Mouse (Mus musculus): Measurements from ENCODE around the gene Gpkow. TPM values are rescaled to one million over a fixed set of nuclear protein-coding genes. Genes with fewer than 3 reads are reported as not detected.

Gpkow gene
- polyA plus RNA-seq, 1 experiment = 4.0 TPM

- no peak overlapping the region for H3K27ac ChIP-seq (ENCODE audit: control insufficient read depth, insufficient read depth, low read depth, low read length)
- H3K4me1 ChIP-seq (ENCODE audit: control insufficient read depth, insufficient read depth, low read length) = peaks cover 9% of the 10 kb centered on the region
- H3K27me3 ChIP-seq (ENCODE audit: control insufficient read depth, insufficient read depth, low read length) = no peaks in the 10 kb centered on the region
- TF ChIP-seq POLR2A (IDR thresholded peaks at IDR 0.05; ENCODE audit: control insufficient read depth, low read depth, low read length) (no peak), CTCF (IDR thresholded peaks at IDR 0.05; ENCODE audit: control insufficient read depth, insufficient read depth, insufficient replicate concordance, low read depth, low read length) (peak; percentile 31; the same call in 1 of the 2 replicates)
- H3K4me3 ChIP-seq (ENCODE audit: control insufficient read depth, low read depth, low read length) = no peak overlapping the region
- H3K36me3 ChIP-seq (ENCODE audit: control insufficient read depth, insufficient read depth, low read length) = no peaks in the 10 kb centered on the region
These were observed 36.7 kb downstream of the Gpkow start for GRCm38 (mm10) chrX:7733571-7734156.

- no peaks in the 10 kb centered on the region for H3K4me1 ChIP-seq (ENCODE audit: control insufficient read depth, insufficient read depth, low read length)
- H3K27ac ChIP-seq (ENCODE audit: control insufficient read depth, insufficient read depth, low read depth, low read length) = no peak overlapping the region
- no peaks in the 10 kb centered on the region for H3K27me3 ChIP-seq (ENCODE audit: control insufficient read depth, insufficient read depth, low read length)
- no peak overlapping the region for H3K4me3 ChIP-seq (ENCODE audit: control insufficient read depth, low read depth, low read length)
- no peaks in the 10 kb centered on the region for H3K36me3 ChIP-seq (ENCODE audit: control insufficient read depth, insufficient read depth, low read length)
- TF ChIP-seq POLR2A (IDR thresholded peaks at IDR 0.05; ENCODE audit: control insufficient read depth, low read depth, low read length) (no peak), CTCF (IDR thresholded peaks at IDR 0.05; ENCODE audit: control insufficient read depth, insufficient read depth, insufficient replicate concordance, low read depth, low read length) (no peak)
These were observed 42.6 kb downstream of the Gpkow start for GRCm38 (mm10) chrX:7739336-7740081.

GRCm38 (mm10) chrX:7740082-7740819 lies 43.3 kb downstream of the Gpkow start:
- no peak for TF ChIP-seq POLR2A (IDR thresholded peaks at IDR 0.05; ENCODE audit: control insufficient read depth, low read depth, low read length)
- TF ChIP-seq CTCF (IDR thresholded peaks at IDR 0.05; ENCODE audit: control insufficient read depth, insufficient read depth, insufficient replicate concordance, low read depth, low read length) = no peak
- no peak overlapping the region for H3K4me3 ChIP-seq (ENCODE audit: control insufficient read depth, low read depth, low read length)

GRCm38 (mm10) chrX:7741103-7741502 lies 44.2 kb downstream of the Gpkow start:
- H3K36me3 ChIP-seq (ENCODE audit: control insufficient read depth, insufficient read depth, low read length) = no peaks in the 10 kb centered on the region
- H3K27me3 ChIP-seq (ENCODE audit: control insufficient read depth, insufficient read depth, low read length) = no peaks in the 10 kb centered on the region
- TF ChIP-seq CTCF (IDR thresholded peaks at IDR 0.05; ENCODE audit: control insufficient read depth, insufficient read depth, insufficient replicate concordance, low read depth, low read length) (no peak), POLR2A (IDR thresholded peaks at IDR 0.05; ENCODE audit: control insufficient read depth, low read depth, low read length) (no peak)
- no peak overlapping the region for H3K4me3 ChIP-seq (ENCODE audit: control insufficient read depth, low read depth, low read length)
- no peaks in the 10 kb centered on the region for H3K4me1 ChIP-seq (ENCODE audit: control insufficient read depth, insufficient read depth, low read length)
- no peak overlapping the region for H3K27ac ChIP-seq (ENCODE audit: control insufficient read depth, insufficient read depth, low read depth, low read length)

More at GRCm38 (mm10) chrX:7740082-7740819, 43.3 kb downstream of the Gpkow start:
- no peaks in the 10 kb centered on the region for H3K27me3 ChIP-seq (ENCODE audit: control insufficient read depth, insufficient read depth, low read length)
- no peaks in the 10 kb centered on the region for H3K4me1 ChIP-seq (ENCODE audit: control insufficient read depth, insufficient read depth, low read length)
- no peaks in the 10 kb centered on the region for H3K36me3 ChIP-seq (ENCODE audit: control insufficient read depth, insufficient read depth, low read length)
- H3K27ac ChIP-seq (ENCODE audit: control insufficient read depth, insufficient read depth, low read depth, low read length) = no peak overlapping the region

- TF ChIP-seq POLR2A (IDR thresholded peaks at IDR 0.05; ENCODE audit: control insufficient read depth, low read depth, low read length) (no peak), CTCF (IDR thresholded peaks at IDR 0.05; ENCODE audit: control insufficient read depth, insufficient read depth, insufficient replicate concordance, low read depth, low read length) (no peak)
- H3K27me3 ChIP-seq (ENCODE audit: control insufficient read depth, insufficient read depth, low read length) = no peaks in the 10 kb centered on the region
- no peaks in the 10 kb centered on the region for H3K36me3 ChIP-seq (ENCODE audit: control insufficient read depth, insufficient read depth, low read length)
- no peaks in the 10 kb centered on the region for H3K4me1 ChIP-seq (ENCODE audit: control insufficient read depth, insufficient read depth, low read length)
- H3K4me3 ChIP-seq (ENCODE audit: control insufficient read depth, low read depth, low read length) = no peak overlapping the region
- no peak overlapping the region for H3K27ac ChIP-seq (ENCODE audit: control insufficient read depth, insufficient read depth, low read depth, low read length)
These were observed 46.5 kb downstream of the Gpkow start for GRCm38 (mm10) chrX:7743470-7743869.

- Histone ChIP-seq H3K27ac (ENCODE audit: control insufficient read depth, insufficient read depth, low read depth, low read length) (no peak overlapping the region), H3K27me3 (ENCODE audit: control insufficient read depth, insufficient read depth, low read length) (no peaks in the 10 kb centered on the region), H3K4me1 (ENCODE audit: control insufficient read depth, insufficient read depth, low read length) (no peaks in the 10 kb centered on the region), H3K36me3 (ENCODE audit: control insufficient read depth, insufficient read depth, low read length) (no peaks in the 10 kb centered on the region), H3K4me3 (ENCODE audit: control insufficient read depth, low read depth, low read length) (no peak overlapping the region)
- TF ChIP-seq POLR2A (IDR thresholded peaks at IDR 0.05; ENCODE audit: control insufficient read depth, low read depth, low read length) (no peak), CTCF (IDR thresholded peaks at IDR 0.05; ENCODE audit: control insufficient read depth, insufficient read depth, insufficient replicate concordance, low read depth, low read length) (no peak)
These were observed 48.0 kb downstream of the Gpkow start for GRCm38 (mm10) chrX:7744940-7745339.

- H3K4me1 ChIP-seq (ENCODE audit: control insufficient read depth, insufficient read depth, low read length) = 0 out of 2 replicates have a peak, but pooled peaks cover 2% of the 10 kb centered on the region
- no peaks in the 10 kb centered on the region for H3K27me3 ChIP-seq (ENCODE audit: control insufficient read depth, insufficient read depth, low read length)
- no peak overlapping the region for H3K4me3 ChIP-seq (ENCODE audit: control insufficient read depth, low read depth, low read length)
- H3K36me3 ChIP-seq (ENCODE audit: control insufficient read depth, insufficient read depth, low read length) = no peaks in the 10 kb centered on the region
- no peak for TF ChIP-seq POLR2A (IDR thresholded peaks at IDR 0.05; ENCODE audit: control insufficient read depth, low read depth, low read length)
- TF ChIP-seq CTCF (IDR thresholded peaks at IDR 0.05; ENCODE audit: control insufficient read depth, insufficient read depth, insufficient replicate concordance, low read depth, low read length) = no peak
- H3K27ac ChIP-seq (ENCODE audit: control insufficient read depth, insufficient read depth, low read depth, low read length) = no peak overlapping the region
These were observed 48.5 kb downstream of the Gpkow start for GRCm38 (mm10) chrX:7745429-7745828.
